Mouse (Mus musculus) yolk sac, embryonic 10.5 days (tissue): ENCODE data around the gene Olfr1023.

Experiments
- DNase-seq: peaks from one replicate; pipeline ENCODE4 v3.0.0-alpha.2; 2017; ENCODE audit warnings: low spot score

The Olfr1023 gene

DNA sequence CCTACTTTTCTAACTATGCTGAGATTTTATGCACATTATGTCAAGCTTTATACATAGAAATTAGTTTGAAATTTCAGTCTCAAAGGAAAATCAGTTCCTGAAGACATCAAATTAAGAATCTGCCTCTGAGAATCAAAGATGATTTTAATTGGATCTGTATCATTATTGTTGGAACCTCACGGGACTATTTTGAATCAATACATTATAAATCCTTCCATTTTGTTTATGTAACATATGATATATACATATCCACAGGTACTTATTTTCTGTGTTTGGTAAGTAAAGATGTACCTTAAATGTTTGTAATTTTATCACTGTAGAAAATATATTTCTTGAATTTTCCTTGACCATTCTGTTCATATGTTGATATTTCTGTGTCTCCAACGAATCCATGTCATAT, at the start of gene Olfr1023:
Gene Olfr1023, plus strand, starts transcription at position 301 of the 400 bp plus-strand sequence.
- DNase-seq, result no peak

DNA sequence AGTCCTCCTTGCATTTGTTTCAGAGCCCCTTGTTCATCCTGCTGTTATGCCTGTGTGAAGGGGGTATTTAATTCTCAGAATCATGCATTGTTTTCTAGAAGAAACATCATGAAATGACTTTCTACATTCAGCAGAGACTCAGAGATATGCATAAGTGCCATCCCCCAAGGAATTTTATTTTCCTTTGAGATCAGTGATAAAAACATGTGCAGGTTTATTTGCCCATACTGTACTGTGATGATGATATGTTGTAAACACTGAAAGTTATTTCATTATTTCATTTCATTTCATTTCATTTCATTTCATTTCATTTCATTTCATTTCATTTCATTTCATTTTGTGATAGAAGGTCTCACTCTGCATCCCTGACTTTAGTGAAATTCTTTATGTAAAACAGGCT, 40.1 kb upstream of the Olfr1023 start, which contains the start of gene Olfr1019:
Gene Olfr1019, minus strand, starts transcription at position 101 of the 400 bp plus-strand sequence.
- DNase-seq, result no peak

DNA sequence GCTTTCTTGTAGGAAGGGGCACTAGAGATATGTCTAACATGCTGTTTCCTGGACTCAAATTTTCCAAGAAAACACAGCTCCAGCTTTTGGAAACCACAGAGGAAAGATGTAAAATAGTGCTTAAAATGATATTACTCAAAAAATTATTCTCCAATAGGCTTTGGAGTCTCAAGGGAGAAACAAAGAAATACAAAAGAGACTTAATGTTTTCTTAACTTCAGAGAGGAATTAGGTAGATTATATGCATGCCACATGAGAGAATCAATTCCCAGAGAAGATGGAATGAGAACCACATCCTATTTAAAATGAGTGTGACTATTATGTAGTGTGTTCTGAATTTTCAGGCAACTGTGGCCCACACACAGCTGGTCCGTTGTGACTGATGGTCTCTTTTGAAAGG, 38.7 kb upstream of the Olfr1023 start, which contains the start of gene Olfr1020:
Gene Olfr1020, plus strand, starts transcription at position 301 of the 400 bp plus-strand sequence.
- DNase-seq, result no peak

DNA sequence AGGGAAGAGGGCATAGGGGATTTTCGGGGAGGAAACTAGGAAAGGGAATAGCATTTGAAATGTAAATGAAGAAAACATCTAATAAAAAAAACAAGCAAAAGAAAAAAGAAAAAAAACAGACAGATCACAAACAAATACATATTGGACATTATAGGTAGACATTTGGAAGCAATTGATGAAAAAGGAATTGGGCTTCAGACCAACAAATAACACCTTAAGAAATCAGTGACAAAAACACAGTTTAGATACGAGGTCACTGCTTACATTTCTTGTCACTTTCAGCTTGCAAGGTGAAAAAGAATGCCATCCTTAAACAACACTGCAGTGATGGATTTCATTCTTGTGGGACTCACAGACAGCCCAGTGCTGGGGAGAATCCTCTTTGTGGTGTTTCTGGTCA, 17.1 kb upstream of the Olfr1023 start, which contains the start of gene Olfr1022:
Gene Olfr1022, plus strand, starts transcription at position 301 of the 400 bp plus-strand sequence.
- no peak for DNase-seq

DNA sequence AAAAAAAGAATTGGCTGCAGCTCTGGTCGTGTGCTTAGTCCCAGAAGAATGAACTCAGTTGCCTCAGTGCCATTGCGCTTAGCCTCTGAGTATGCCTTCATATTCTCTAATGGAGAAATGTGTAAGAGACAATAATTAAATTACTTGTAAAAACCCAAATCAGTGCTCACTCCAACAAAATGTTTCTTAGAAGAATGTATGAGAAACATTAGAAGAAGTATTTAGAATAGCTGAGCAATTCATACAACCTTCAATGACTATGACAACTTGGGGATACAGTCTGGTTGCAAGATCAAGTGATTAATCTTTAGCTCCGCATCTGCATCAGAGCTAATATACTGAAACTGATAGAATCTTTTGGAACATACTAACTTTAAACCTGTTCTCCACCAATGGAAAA, 19.5 kb downstream of the Olfr1023 start, which contains the start of gene Olfr1024:
Gene Olfr1024, minus strand, starts transcription at position 101 of the 400 bp plus-strand sequence.
- DNase-seq, result no peak

DNA sequence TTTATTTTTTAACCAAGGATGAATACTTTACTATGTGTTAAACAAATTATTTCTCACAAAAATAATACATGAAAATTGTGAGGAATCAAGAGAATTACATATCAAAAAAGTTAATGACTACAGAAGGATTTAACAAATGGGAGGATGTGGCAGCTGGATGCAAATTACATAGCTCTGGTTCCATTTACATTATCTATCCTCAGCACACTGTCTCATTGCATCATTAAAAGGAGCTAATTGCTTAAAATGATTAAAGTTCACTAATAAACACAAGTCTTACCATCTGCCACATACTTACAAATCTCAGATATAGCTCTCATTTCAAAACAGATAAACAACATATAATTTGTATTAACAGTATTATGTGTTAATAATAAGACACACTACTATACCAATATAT, 27.8 kb downstream of the Olfr1023 start:
- DNase-seq, result no peak

DNA sequence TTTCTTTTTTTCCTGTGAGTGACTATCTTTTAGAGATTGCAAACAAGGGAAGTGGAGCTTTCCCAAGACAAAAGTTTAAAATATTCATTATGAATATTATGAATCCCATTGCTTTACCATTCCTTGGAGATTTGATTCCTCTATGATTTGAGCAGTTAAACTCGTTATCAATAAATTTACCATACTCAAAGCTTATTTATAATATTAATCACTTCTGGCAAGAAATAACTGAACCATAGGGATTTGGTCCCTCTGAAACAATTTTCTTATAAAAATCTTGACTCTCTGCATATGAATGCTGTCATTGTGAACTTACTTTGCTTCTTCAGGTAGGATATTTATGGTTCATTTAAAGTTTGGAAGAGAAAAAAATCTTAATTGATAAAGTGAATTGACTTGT, 29.5 kb downstream of the Olfr1023 start, which contains the start of gene Olfr1025-ps1:
Gene Olfr1025-ps1, plus strand, starts transcription at position 301 of the 400 bp plus-strand sequence.
- no peak for DNase-seq

DNA sequence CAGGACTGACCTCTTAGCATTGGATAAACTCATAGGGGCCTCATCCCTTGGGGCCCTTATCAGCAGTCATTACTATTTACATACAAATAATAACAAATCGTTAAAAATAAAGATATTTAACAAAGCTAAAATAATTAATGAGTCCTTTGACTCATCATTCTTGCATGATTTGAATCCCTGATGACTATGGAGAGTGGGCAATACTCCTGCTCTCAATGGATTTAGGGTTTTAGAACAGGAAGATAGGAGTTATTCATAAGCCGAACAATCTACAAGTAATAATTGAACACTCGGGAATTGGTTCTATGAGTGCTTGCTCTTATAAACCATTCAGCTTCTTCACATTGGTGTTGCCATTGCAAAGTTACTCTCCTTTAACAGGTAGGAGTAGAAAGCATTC, 35.8 kb downstream of the Olfr1023 start, which contains the start of gene Olfr1026:
Gene Olfr1026, plus strand, starts transcription at position 301 of the 400 bp plus-strand sequence.
- DNase-seq, result no peak
